Mouse (Mus musculus) liver, adult 2 months (tissue): ENCODE measurements around the gene Inf2.

Source experiments
- CTCF ChIP-seq: fragments of 200-500 bp; IDR thresholded peaks from 2 replicates; pipeline ENCODE4 v1.5.1; 2011; ENCODE audit warnings: low read depth, low read length, control low read depth
- POLR2A ChIP-seq: fragments of 200-500 bp; IDR thresholded peaks from 2 replicates; pipeline ENCODE4 v1.6.1; 2011; ENCODE audit warnings: low read length, control low read depth; ENCODE audit not compliant: insufficient read depth; ENCODE audit errors: extremely low read depth

DNA sequence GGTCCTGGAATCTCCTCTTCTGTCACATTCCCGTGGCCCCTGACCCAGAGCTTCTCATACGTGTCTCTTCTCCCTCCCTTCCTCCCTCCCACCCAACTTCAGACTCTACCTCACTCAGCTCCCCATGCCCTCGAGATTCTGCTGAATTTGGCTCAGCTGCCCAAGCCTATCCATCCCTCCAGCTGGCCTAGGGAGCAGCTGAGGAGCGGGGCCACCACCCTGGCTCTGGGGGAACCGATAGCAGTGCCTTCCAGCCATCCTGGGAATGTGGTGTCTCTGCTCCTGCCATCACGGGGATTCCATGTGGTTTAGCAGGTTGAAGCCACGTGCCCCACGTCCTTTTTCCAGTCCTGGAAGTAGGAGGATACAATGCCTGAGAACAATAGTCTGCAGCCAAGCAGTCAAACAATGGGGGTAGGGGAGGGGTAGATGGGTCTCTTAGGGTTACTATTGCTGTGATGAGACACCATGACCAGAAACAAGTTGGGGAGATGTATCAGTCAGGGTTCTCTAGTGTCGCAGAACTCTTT, 32.0 kb upstream of the Inf2 start:
- TF ChIP-seq CTCF (no peak), POLR2A (no peak)
